Mouse (Mus musculus): ENCODE measurements around the gene Ktn1. TPM values are rescaled to one million over a fixed set of nuclear protein-coding genes. Genes with fewer than 3 reads are reported as not detected.

Gene Ktn1
- total RNA-seq, 2 experiments from 2014 or later, result 93.8 to 97.0 TPM

GRCm38 (mm10) chr14:47771496-47771895, 123.2 kb downstream of the Ktn1 start:
- no peak for TF ChIP-seq CTCF (IDR thresholded peaks at IDR 0.05)
- Histone ChIP-seq H3K27ac (no peak overlapping the region), H3K4me3 (no peak overlapping the region)
- DNase-seq (ENCODE audit: extremely low spot score in 1 of 2, low spot score in 2 of 2), result no peak
- intact Hi-C loops (cut with DNase I), result no loop called here

- Histone ChIP-seq H3K4me3 (no peak overlapping the region), H3K27ac (no peak overlapping the region)
- intact Hi-C loops (cut with DNase I), result no loop called here
- TF ChIP-seq CTCF (IDR thresholded peaks at IDR 0.05), result no peak
- DNase-seq (ENCODE audit: extremely low spot score in 1 of 2, low spot score in 2 of 2), result no peak
These were observed 127.3 kb downstream of the Ktn1 start for GRCm38 (mm10) chr14:47775543-47775942.

GRCm38 (mm10) chr14:47776260-47777035, 128.2 kb downstream of the Ktn1 start:
- TF ChIP-seq CTCF (IDR thresholded peaks at IDR 0.05), result no peak
- Histone ChIP-seq H3K27ac (no peak overlapping the region), H3K4me3 (no peak overlapping the region)
- intact Hi-C loops (cut with DNase I), result no loop called here
- no peak for DNase-seq (ENCODE audit: extremely low spot score in 1 of 2, low spot score in 2 of 2)

DNA sequence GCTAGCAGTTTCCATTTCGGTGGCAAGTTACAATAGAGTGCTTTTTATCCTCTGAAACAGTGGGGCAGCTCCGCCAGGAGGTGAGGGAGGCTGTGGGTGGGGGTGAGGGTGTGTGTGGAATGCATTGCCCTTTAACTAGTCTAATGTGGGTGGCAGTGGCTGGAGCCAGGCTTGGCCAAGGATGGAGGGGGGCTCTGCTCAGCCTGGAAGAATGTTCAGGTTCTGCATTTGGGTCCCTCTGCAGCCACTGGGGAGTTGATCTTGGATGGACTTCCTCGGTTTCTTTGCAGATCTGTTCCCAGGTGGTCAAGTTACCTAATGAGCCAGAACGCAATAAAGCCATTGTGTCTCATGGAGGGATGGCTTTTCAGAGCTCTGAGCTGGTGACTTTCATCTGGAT, 137.9 kb downstream of the Ktn1 start:
- intact Hi-C loops (cut with DNase I), result no loop called here
- no peak for TF ChIP-seq CTCF (IDR thresholded peaks at IDR 0.05)
- Histone ChIP-seq H3K27ac (no peak overlapping the region), H3K4me3 (no peak overlapping the region)
- no peak for DNase-seq (ENCODE audit: extremely low spot score in 1 of 2, low spot score in 2 of 2)

Other genes starting within 250 kb of the Ktn1 start
- under 1 TPM; 0.43 to 0.47 TPM for gene Dlgap5, start 230.0 kb upstream of the Ktn1 start, total RNA-seq (2021)
- 100 to 1,000 TPM in 1 of 2 experiments, 10 to 100 TPM in 1; 86.6 to 110 TPM for gene Fbxo34, start 198.0 kb upstream of the Ktn1 start, total RNA-seq (2021)
- gene Atg14, start 77.8 kb upstream of the Ktn1 start, total RNA-seq (2021), result 10 to 100 TPM; 18.9 to 20.6 TPM

Data from left cerebral cortex, adult 2 months (tissue).